ENCODE assay signal across 8 mouse cellular contexts in genomic region chr1:84286682-84287111, GRCm38 (mm10).
DNase-seq lines count a peak whose midpoint lies in the region; ATAC-seq and TF ChIP-seq lines count a peak whose summit lies in the region.

No protein-coding gene starts in this region.

- no peak overlapping the region for H3K9ac ChIP-seq in liver, embryonic 12.5 days
- H3K9ac ChIP-seq in forebrain, embryonic 14.5 days (ENCODE audit: low read length), result no peak overlapping the region
- no peak overlapping the region for H3K9ac ChIP-seq in midbrain, embryonic 15.5 days
- no peak overlapping the region for H3K9ac ChIP-seq in stomach, embryonic 16.5 days (ENCODE audit: low read length)

- no peak overlapping the region for H3K4me3 ChIP-seq in liver, embryonic 12.5 days
- H3K4me3 ChIP-seq in forebrain, embryonic 14.5 days (ENCODE audit: low read depth, low read length), result no peak overlapping the region
- no peak overlapping the region for H3K4me3 ChIP-seq in midbrain, embryonic 15.5 days
- H3K4me3 ChIP-seq in stomach, embryonic 16.5 days (replicated peaks; ENCODE audit: low read length), result no peak overlapping the region

- 25% methylated on average over 6 of the region's 6 CpGs for WGBS in liver, embryonic 12.5 days (ENCODE audit: insufficient replicate concordance)
- 29% methylated on average over 6 of the region's 6 CpGs for WGBS in forebrain, embryonic 14.5 days
- WGBS in midbrain, embryonic 15.5 days, result 13% methylated on average over 6 of the region's 6 CpGs
- 28% methylated on average over 6 of the region's 6 CpGs for WGBS in stomach, embryonic 16.5 days

- no peak for TF ChIP-seq POLR2A in brain, embryonic 14.5 days (IDR thresholded peaks at IDR 0.05; ENCODE audit: borderline replicate concordance, extremely low read depth, insufficient read depth, insufficient read length, poor library complexity, severe bottlenecking)

- no peaks in the 10 kb centered on the region for H3K4me1 ChIP-seq in liver, embryonic 12.5 days
- H3K4me1 ChIP-seq in forebrain, embryonic 14.5 days (ENCODE audit: control insufficient read depth, insufficient read depth, low read length), result peaks cover 8% of the 10 kb centered on the region; the same call in 1 of the 2 replicates
- peaks cover 22% of the 10 kb centered on the region for H3K4me1 ChIP-seq in midbrain, embryonic 15.5 days
- no peaks in the 10 kb centered on the region for H3K4me1 ChIP-seq in stomach, embryonic 16.5 days (ENCODE audit: control insufficient read depth, insufficient read depth, low read length)

- no peak for ATAC-seq in liver, embryonic 12.5 days
- peak; percentile 58 for ATAC-seq in forebrain, embryonic 14.5 days
- peak; percentile 69 for ATAC-seq in midbrain, embryonic 15.5 days (replicated peaks)
- peak; percentile 61; the same call in 1 of the 2 replicates for ATAC-seq in stomach, embryonic 16.5 days (ENCODE audit: insufficient read depth, low FRiP score)

- H3K27ac ChIP-seq in liver, embryonic 12.5 days, result no peak overlapping the region
- H3K27ac ChIP-seq in forebrain, embryonic 14.5 days (ENCODE audit: low read depth, low read length), result no peak overlapping the region
- no peak overlapping the region for H3K27ac ChIP-seq in midbrain, embryonic 15.5 days
- H3K27ac ChIP-seq in stomach, embryonic 16.5 days (ENCODE audit: low read length), result no peak overlapping the region

- peaks cover 21% of the 10 kb centered on the region for H3K27me3 ChIP-seq in liver, embryonic 12.5 days (replicated peaks)
- H3K27me3 ChIP-seq in forebrain, embryonic 14.5 days (replicated peaks; ENCODE audit: control insufficient read depth, insufficient read depth, low read length), result no peaks in the 10 kb centered on the region
- H3K27me3 ChIP-seq in midbrain, embryonic 15.5 days (replicated peaks), result no peaks in the 10 kb centered on the region
- no peaks in the 10 kb centered on the region for H3K27me3 ChIP-seq in stomach, embryonic 16.5 days (ENCODE audit: control insufficient read depth, insufficient read depth, low read length)

- H3K4me2 ChIP-seq in liver, embryonic 12.5 days, result no peak overlapping the region
- H3K4me2 ChIP-seq in forebrain, embryonic 14.5 days (ENCODE audit: low read length), result no peak overlapping the region
- no peak overlapping the region for H3K4me2 ChIP-seq in midbrain, embryonic 15.5 days
- no peak overlapping the region for H3K4me2 ChIP-seq in stomach, embryonic 16.5 days (ENCODE audit: low read depth, low read length)

- H3K9me3 ChIP-seq in liver, embryonic 12.5 days (replicated peaks), result no peaks in the 10 kb centered on the region
- H3K9me3 ChIP-seq in forebrain, embryonic 14.5 days (replicated peaks; ENCODE audit: control insufficient read depth, low read length), result no peaks in the 10 kb centered on the region
- no peaks in the 10 kb centered on the region for H3K9me3 ChIP-seq in midbrain, embryonic 15.5 days
- no peaks in the 10 kb centered on the region for H3K9me3 ChIP-seq in stomach, embryonic 16.5 days (replicated peaks; ENCODE audit: control insufficient read depth, low read length)

- TF ChIP-seq CTCF in brain, embryonic 14.5 days (IDR thresholded peaks at IDR 0.05; ENCODE audit: borderline replicate concordance, extremely low read depth, insufficient read depth, insufficient read length), result peak; percentile 77; the same call in 1 of the 2 replicates

- DNase-seq in liver, result peak; percentile 8
- peak; percentile 93 for DNase-seq in brain, embryonic 14.5 days (ENCODE audit: low read depth)
- DNase-seq in forebrain, embryonic 14.5 days (ENCODE audit: low spot score), result peak; percentile 85
- DNase-seq in hindlimb bud, embryonic 11.5 days (ENCODE audit: extremely low spot score, low read depth, low spot score), result peak; percentile 52
- peak; percentile 52 to 84 for DNase-seq in left cerebral cortex, adult 9 months (ENCODE audit: low spot score in 2 of 2)

- no peaks in the 10 kb centered on the region for H3K36me3 ChIP-seq in liver, embryonic 12.5 days
- H3K36me3 ChIP-seq in forebrain, embryonic 14.5 days (ENCODE audit: control insufficient read depth, insufficient read depth, low read length), result no peaks in the 10 kb centered on the region
- no peaks in the 10 kb centered on the region for H3K36me3 ChIP-seq in midbrain, embryonic 15.5 days (replicated peaks)
- no peaks in the 10 kb centered on the region for H3K36me3 ChIP-seq in stomach, embryonic 16.5 days (ENCODE audit: control insufficient read depth, insufficient read depth, low read length)

Comparison
In these comparisons a context has a peak if more than half of its experiments do, and no peak if none do; other contexts are left out.
1. DNase-seq: peak in every context shown above with its lines; median percentile 93 in brain, embryonic 14.5 days; 85 in forebrain, embryonic 14.5 days; 68 in left cerebral cortex, adult 9 months; 52 in hindlimb bud, embryonic 11.5 days; 8 in liver.